Mouse (Mus musculus) forebrain, embryonic 12.5 days (tissue): Measurements from ENCODE around the gene Pgm5. TPM values are rescaled to one million over a fixed set of nuclear protein-coding genes. Genes with fewer than 3 reads are reported as not detected.

Source experiments
- ATAC-seq: fragments of 200-750 bp; cut with Nextera tagmentation; 2 replicates; pipeline ENCODE4 v1.8.0; 2017; ENCODE audit warnings: moderate TSS enrichment; ENCODE audit not compliant: low FRiP score
- H3K27ac ChIP-seq: fragments of 300-500 bp; sonication (generic); 2 replicates; pipeline ENCODE4 v1.5.1; 2016; ENCODE audit warnings: mild to moderate bottlenecking
- H3K27me3 ChIP-seq: fragments of 300-500 bp; sonication (generic); 2 replicates; pipeline ENCODE4 v1.6.1; 2016; ENCODE audit warnings: mild to moderate bottlenecking
- H3K36me3 ChIP-seq: fragments of 300-500 bp; sonication (generic); replicated peaks from 2 replicates; pipeline ENCODE4 v1.6.1; 2016; ENCODE audit warnings: mild to moderate bottlenecking
- H3K4me1 ChIP-seq: fragments of 300-500 bp; sonication (generic); 2 replicates; pipeline ENCODE4 v1.6.1; 2016
- H3K4me2 ChIP-seq: fragments of 300-500 bp; sonication (generic); 2 replicates; pipeline ENCODE4 v1.6.1; 2016; ENCODE audit warnings: mild to moderate bottlenecking, moderate library complexity
- H3K4me3 ChIP-seq: fragments of 300-500 bp; sonication (generic); replicated peaks from 2 replicates; pipeline ENCODE4 v1.5.1; 2016; ENCODE audit warnings: mild to moderate bottlenecking
- H3K9ac ChIP-seq: fragments of 300-500 bp; sonication (generic); 2 replicates; pipeline ENCODE4 v1.6.1; 2016; ENCODE audit warnings: mild to moderate bottlenecking
- H3K9me3 ChIP-seq: fragments of 300-500 bp; sonication (generic); 2 replicates; pipeline ENCODE4 v1.6.1; 2016
- WGBS: fragments of 180-500 bp; shearing (Covaris S2); methylation state at CpG from one replicate; pipeline ENCODE4 v1.1.7; 2016; 5-methylcytosine and 5-hydroxymethylcytosine counted together
- polyA plus RNA-seq: library from polyadenylated mRNA; unstranded; fragments of >200 nt; fragmentation: Nextera tagmentation; extraction: Ambion mirVana; gene quantifications from 2 replicates; pipeline ENCODE4 v1.2.1, GENCODE M21; 2016

Gene Pgm5
- polyA plus RNA-seq, 1 experiment from 2014 or later = 0.61 TPM

DNA sequence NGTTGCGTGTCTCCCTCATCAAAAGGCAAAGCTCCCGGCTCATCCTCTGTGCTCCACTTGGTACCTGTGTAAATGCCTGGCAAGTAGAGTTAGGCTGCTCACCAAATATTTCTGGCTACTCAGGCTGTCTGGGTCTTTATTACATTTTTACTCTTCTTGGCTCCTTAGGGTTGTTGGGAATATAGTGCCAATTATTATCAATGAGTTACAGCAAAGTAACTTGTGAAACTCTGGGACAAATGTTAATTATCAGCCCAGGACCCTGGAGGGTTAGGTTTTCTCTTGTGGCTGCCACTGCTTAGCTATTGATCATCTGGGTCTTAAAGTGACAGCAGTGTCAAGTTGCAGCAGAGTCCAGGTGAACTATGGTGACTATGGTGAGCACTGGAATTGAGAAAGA lies 199.3 kb downstream of the Pgm5 start:
- Histone ChIP-seq H3K27ac (no peak overlapping the region), H3K4me3 (no peak overlapping the region), H3K4me2 (no peak overlapping the region), H3K4me1 (no peaks in the 10 kb centered on the region), H3K36me3 (no peaks in the 10 kb centered on the region), H3K9me3 (no peaks in the 10 kb centered on the region), H3K9ac (no peak overlapping the region), H3K27me3 (no peaks in the 10 kb centered on the region)
- no peak for ATAC-seq
- 94% methylated on average over 2 of the region's 2 CpGs for WGBS

DNA sequence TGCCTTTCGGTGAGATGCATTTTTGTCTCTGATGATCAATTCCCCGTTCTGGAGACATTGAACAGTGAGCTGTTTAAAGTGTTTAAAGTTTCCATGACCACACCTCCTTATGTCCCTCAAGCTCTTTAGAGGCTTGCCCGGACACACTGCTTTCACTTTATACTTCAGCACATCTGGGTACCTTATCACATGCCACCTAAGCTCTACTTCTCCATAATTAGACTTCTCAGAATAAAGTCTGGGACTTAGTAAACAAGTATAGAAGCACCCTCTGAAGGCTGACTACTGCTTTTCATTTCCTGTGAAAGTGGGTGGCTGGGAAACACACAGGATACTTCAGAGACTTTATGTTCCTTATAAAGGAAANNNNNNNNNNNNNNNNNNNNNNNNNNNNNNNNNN lies 204.7 kb downstream of the Pgm5 start:
- no peak overlapping the region for H3K9ac ChIP-seq
- H3K9me3 ChIP-seq = no peaks in the 10 kb centered on the region
- H3K4me3 ChIP-seq = no peak overlapping the region
- H3K4me2 ChIP-seq = no peak overlapping the region
- no peak overlapping the region for H3K27ac ChIP-seq
- ATAC-seq = no peak
- H3K27me3 ChIP-seq = no peaks in the 10 kb centered on the region
- peaks cover 6% of the 10 kb centered on the region for H3K4me1 ChIP-seq
- H3K36me3 ChIP-seq = no peaks in the 10 kb centered on the region
- WGBS = 93% methylated on average over 3 of the region's 3 CpGs

DNA sequence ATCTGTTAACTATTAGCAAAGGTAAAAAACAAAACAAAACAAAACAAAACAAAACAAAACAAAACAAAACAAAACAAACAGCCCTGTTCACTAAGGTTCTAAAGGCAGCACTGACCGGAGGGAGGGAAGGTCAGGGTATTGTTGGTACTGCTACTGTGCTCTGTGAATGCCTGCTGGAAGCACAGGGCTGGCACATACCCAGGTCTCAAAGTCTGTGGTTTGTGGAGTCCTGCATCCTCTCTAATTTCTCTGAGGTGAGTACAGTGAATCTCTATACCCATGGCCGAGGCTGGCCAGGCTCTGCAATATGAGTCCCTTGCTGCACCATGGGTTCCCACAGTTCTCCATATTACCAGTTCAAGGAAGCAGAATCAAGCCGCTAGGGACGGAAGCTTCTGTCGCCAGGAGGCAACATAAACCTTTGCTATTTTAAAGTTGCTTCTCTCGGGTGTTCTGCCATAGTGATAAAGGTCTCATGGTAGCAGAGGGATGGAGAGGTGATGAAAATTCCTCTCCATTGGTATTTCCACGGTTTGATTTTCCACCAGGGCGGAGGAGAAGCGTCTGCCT lies 208.3 kb downstream of the Pgm5 start:
- no peaks in the 10 kb centered on the region for H3K27me3 ChIP-seq
- H3K9me3 ChIP-seq = no peaks in the 10 kb centered on the region
- H3K36me3 ChIP-seq = no peaks in the 10 kb centered on the region
- peaks cover 10% of the 10 kb centered on the region for H3K4me1 ChIP-seq
- WGBS = 88% methylated on average over 9 of the region's 9 CpGs
- no peak for ATAC-seq
- no peak overlapping the region for H3K4me3 ChIP-seq
- H3K4me2 ChIP-seq = no peak overlapping the region
- H3K9ac ChIP-seq = no peak overlapping the region
- H3K27ac ChIP-seq = no peak overlapping the region

GRCm38 (mm10) chr19:24652342-24653019 lies 209.2 kb downstream of the Pgm5 start:
- ATAC-seq = no peak
- H3K36me3 ChIP-seq = no peaks in the 10 kb centered on the region
- no peak overlapping the region for H3K9ac ChIP-seq
- H3K4me2 ChIP-seq = no peak overlapping the region
- no peak overlapping the region for H3K4me3 ChIP-seq
- no peaks in the 10 kb centered on the region for H3K9me3 ChIP-seq
- peaks cover 10% of the 10 kb centered on the region for H3K4me1 ChIP-seq
- no peaks in the 10 kb centered on the region for H3K27me3 ChIP-seq
- H3K27ac ChIP-seq = no peak overlapping the region
- 48% methylated on average over 6 of the region's 6 CpGs for WGBS

DNA sequence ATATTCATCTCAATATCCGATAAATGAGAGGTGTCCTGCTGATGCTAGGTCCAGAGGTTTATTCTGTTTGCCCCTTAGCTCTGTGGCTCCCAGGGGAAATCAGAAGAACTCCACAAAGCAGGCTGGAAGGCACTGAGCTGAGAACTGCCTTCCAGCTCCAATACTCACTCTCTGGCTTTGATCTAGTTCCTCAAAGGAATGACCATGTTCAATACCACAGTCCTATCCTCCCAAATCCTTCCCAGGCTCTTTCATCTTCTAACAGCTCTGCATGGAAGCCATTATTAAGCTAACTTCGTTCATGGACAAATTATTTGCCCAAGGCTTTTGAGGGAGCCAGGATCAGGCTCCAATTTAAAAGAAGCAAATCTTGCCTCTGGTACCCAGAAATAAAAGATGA lies 210.1 kb downstream of the Pgm5 start:
- H3K27ac ChIP-seq = no peak overlapping the region

DNA sequence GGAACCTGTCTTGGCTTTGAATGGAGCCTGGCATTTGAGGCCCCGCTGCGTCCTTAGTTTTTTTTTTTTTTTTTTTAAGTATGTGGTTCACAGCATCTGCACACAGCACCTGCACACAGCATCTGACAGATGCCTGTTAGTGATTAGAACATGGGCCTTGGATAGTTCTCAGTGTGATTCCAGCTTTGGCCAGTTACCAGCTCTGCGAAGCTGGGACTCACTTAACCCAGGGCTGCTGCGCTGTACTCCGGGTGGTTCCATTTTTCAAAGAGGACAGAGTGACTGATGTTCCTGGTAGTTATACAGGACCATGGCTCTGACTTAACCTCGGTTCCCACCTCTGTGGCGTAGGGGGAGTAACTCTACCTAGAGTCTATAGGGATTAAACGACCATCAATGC lies 211.2 kb downstream of the Pgm5 start:
- Histone ChIP-seq H3K4me3 (no peak overlapping the region), H3K4me1 (peaks cover 10% of the 10 kb centered on the region), H3K4me2 (no peak overlapping the region), H3K9ac (no peak overlapping the region), H3K27ac (no peak overlapping the region), H3K27me3 (no peaks in the 10 kb centered on the region), H3K9me3 (no peaks in the 10 kb centered on the region), H3K36me3 (no peaks in the 10 kb centered on the region)
- peak; percentile 23; the same call in 1 of the 2 replicates for ATAC-seq
- 71% methylated on average over 8 of the region's 8 CpGs for WGBS

More for the DNA sequence above, 210.1 kb downstream of the Pgm5 start:
- Histone ChIP-seq H3K36me3 (no peaks in the 10 kb centered on the region), H3K27me3 (no peaks in the 10 kb centered on the region), H3K9me3 (no peaks in the 10 kb centered on the region), H3K4me3 (no peak overlapping the region), H3K4me2 (no peak overlapping the region), H3K9ac (no peak overlapping the region), H3K4me1 (peaks cover 10% of the 10 kb centered on the region)
- 32% methylated on average over 2 of the region's 2 CpGs for WGBS
- no peak for ATAC-seq

- H3K4me3 ChIP-seq = no peak overlapping the region
- no peaks in the 10 kb centered on the region for H3K27me3 ChIP-seq
- H3K27ac ChIP-seq = no peak overlapping the region
- no peaks in the 10 kb centered on the region for H3K36me3 ChIP-seq
- H3K9me3 ChIP-seq = no peaks in the 10 kb centered on the region
- WGBS = 81% methylated on average over 8 of the region's 8 CpGs
- no peak overlapping the region for H3K9ac ChIP-seq
- H3K4me1 ChIP-seq = peaks cover 10% of the 10 kb centered on the region
- H3K4me2 ChIP-seq = no peak overlapping the region
- no peak for ATAC-seq
Observed at GRCm38 (mm10) chr19:24648016-24648415, 213.6 kb downstream of the Pgm5 start.

- Histone ChIP-seq H3K4me2 (no peak overlapping the region), H3K4me1 (peaks cover 3% of the 10 kb centered on the region), H3K9me3 (no peaks in the 10 kb centered on the region), H3K27me3 (no peaks in the 10 kb centered on the region), H3K27ac (no peak overlapping the region), H3K9ac (no peak overlapping the region), H3K4me3 (no peak overlapping the region), H3K36me3 (no peaks in the 10 kb centered on the region)
- ATAC-seq = no peak
- 79% methylated on average over 8 of the region's 8 CpGs for WGBS
Observed at GRCm38 (mm10) chr19:24646162-24646829, 215.4 kb downstream of the Pgm5 start.

DNA sequence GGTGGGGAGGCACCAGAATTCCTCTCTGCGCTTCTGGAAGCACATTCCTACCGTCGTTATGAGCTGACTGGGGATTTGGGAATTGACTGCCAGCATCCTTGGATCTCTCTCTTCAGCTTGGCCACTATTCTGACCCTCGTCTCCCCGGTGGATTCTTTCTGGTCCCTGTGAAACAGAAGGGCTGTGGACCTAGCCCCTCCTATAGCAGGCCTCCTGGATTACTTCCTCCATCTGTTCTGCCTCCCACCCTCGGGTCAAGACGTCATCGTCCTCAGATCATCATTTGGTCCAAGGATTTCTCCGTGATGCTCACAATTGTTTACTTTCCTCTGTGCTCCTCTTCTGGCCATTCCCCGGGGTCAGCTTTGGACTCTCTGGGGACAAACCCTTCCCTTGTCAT lies 216.7 kb downstream of the Pgm5 start:
- no peak overlapping the region for H3K9ac ChIP-seq
- H3K9me3 ChIP-seq = no peaks in the 10 kb centered on the region
- H3K27me3 ChIP-seq = no peaks in the 10 kb centered on the region
- ATAC-seq = no peak
- no peak overlapping the region for H3K4me2 ChIP-seq
- WGBS = 81% methylated on average over 10 of the region's 10 CpGs
- no peak overlapping the region for H3K27ac ChIP-seq
- H3K36me3 ChIP-seq = no peaks in the 10 kb centered on the region
- no peak overlapping the region for H3K4me3 ChIP-seq
- H3K4me1 ChIP-seq = no peaks in the 10 kb centered on the region; the same call in 1 of the 2 replicates

- ATAC-seq = no peak
Observed at GRCm38 (mm10) chr19:24640982-24641381, 220.7 kb downstream of the Pgm5 start.

GRCm38 (mm10) chr19:24637988-24638387 lies 223.7 kb downstream of the Pgm5 start:
- no peak overlapping the region for H3K9ac ChIP-seq
- no peaks in the 10 kb centered on the region for H3K27me3 ChIP-seq
- H3K27ac ChIP-seq = no peak overlapping the region
- 94% methylated on average over 6 of the region's 6 CpGs for WGBS
- H3K9me3 ChIP-seq = no peaks in the 10 kb centered on the region
- H3K4me2 ChIP-seq = no peak overlapping the region
- no peak overlapping the region for H3K4me3 ChIP-seq
- no peaks in the 10 kb centered on the region for H3K36me3 ChIP-seq
- no peak for ATAC-seq
- H3K4me1 ChIP-seq = no peaks in the 10 kb centered on the region

More at GRCm38 (mm10) chr19:24640982-24641381, 220.7 kb downstream of the Pgm5 start:
- Histone ChIP-seq H3K9ac (no peak overlapping the region), H3K9me3 (no peaks in the 10 kb centered on the region), H3K4me1 (no peaks in the 10 kb centered on the region; the same call in 1 of the 2 replicates), H3K4me3 (no peak overlapping the region), H3K4me2 (no peak overlapping the region), H3K27ac (no peak overlapping the region), H3K36me3 (no peaks in the 10 kb centered on the region), H3K27me3 (no peaks in the 10 kb centered on the region)
- 90% methylated on average over 6 of the region's 6 CpGs for WGBS

DNA sequence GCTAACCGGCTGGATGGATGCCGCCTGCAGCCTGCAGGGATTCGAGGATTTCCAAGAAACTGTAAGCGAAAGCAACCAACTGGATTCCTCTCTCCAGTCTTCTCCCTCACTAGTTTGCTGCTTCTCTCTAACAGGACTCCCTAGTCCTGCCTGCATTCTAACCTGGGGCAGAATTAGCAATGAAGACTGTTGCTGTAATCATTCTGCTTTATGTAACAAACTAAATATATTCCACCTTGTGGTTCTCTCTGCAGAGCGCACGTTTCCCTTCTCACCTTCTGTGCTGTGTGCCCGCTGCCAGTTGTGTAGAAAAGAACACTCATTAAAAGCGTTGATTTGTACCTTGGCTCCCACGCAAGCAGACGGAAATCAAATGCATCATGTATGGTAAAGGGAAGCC lies 225.0 kb downstream of the Pgm5 start:
- no peak overlapping the region for H3K4me2 ChIP-seq
- no peak overlapping the region for H3K9ac ChIP-seq
- no peaks in the 10 kb centered on the region for H3K36me3 ChIP-seq
- no peak overlapping the region for H3K4me3 ChIP-seq
- ATAC-seq = no peak
- H3K4me1 ChIP-seq = no peaks in the 10 kb centered on the region
- WGBS = 86% methylated on average over 10 of the region's 10 CpGs
- H3K27ac ChIP-seq = no peak overlapping the region
- H3K9me3 ChIP-seq = no peaks in the 10 kb centered on the region
- H3K27me3 ChIP-seq = no peaks in the 10 kb centered on the region

- Histone ChIP-seq H3K4me2 (no peak overlapping the region), H3K36me3 (no peaks in the 10 kb centered on the region), H3K9ac (no peak overlapping the region), H3K27me3 (no peaks in the 10 kb centered on the region), H3K4me1 (no peaks in the 10 kb centered on the region), H3K27ac (no peak overlapping the region), H3K9me3 (no peaks in the 10 kb centered on the region), H3K4me3 (no peak overlapping the region)
- WGBS = 16% methylated on average over 7 of the region's 7 CpGs
- ATAC-seq = no peak
Observed at GRCm38 (mm10) chr19:24634602-24635001, 227.1 kb downstream of the Pgm5 start.
